Mouse (Mus musculus): Measurements from ENCODE around the gene Ric8b. TPM values are rescaled to one million over a fixed set of nuclear protein-coding genes. Genes with fewer than 3 reads are reported as not detected.

Gene Ric8b
- 13.4 and 16.8 TPM in 2 replicates for polyA plus RNA-seq (2021; fragmentation: Nextera tagmentation)
- long read RNA-seq, experiment 1, transcript Ric8b-201 (10 exons, 3,069 nt) = minor isoform, 45 of 148 reads
- long read RNA-seq, experiment 1, transcript Ric8b-202 (9 exons, 2,909 nt) = major isoform, 50 of 148 reads
- long read RNA-seq, experiment 1, partial matches to known transcripts = 17 of 148 reads
- long read RNA-seq, experiment 1, other reads (novel, unspliced or antisense) = 36 of 148 reads
- long read RNA-seq, experiment 2, transcript Ric8b-202 (9 exons, 2,909 nt) = major isoform, 6 of 20 reads
- long read RNA-seq, experiment 2, partial matches to known transcripts = 9 of 20 reads
- long read RNA-seq, experiment 2, other reads (novel, unspliced or antisense) = 4 of 20 reads

DNA sequence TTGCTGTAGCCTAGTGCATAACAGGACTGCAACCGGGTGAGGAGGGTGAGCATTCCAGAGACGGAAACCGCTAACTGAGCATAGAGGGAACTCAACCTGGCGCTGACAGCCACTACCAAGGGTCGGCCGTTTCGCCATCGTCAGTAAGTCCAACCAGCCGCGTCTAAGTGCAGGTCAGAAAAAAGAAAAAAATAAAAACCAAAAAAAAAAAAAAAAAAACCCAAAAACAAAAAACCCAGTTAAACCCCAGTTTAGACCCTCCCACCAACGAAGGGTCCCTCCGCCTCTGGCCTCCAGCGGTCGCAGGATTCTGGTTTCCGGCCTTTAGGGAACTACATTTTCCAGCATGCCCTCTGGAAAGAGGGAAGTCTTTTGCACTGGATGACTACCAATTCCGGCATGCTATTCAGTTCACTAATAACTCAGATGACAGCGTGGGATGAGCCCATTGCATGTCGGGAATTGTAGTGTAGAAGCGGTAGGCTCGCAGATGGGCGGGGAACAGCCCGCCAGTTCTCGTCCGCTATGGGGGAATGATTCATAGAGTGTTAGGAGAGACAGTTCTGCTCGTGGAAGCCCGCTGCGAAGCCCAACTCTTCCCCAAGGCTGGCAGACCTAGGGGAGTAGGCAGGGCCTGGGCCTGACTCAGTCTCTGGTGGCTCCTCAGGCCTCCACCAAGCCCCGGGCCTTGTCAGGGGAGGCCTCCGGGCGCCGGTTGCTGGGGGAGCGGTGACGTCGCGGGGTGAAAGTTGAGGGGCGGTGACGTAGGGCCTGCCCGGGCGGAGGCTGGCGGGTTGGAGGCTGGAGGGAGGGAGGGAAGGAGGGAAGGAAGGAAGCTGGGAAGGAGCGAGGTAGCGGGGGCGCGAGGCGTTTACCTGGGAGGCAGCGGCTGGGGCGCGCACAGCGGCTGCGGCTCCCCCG is at the start of gene Ric8b:
TSS of gene Ric8b (plus strand) at position 807 of the 921 bp plus-strand sequence.

Other genes starting within 250 kb of the Ric8b start
- gene Rfx4, start 161.6 kb upstream of the Ric8b start, polyA plus RNA-seq (2021; fragmentation: Nextera tagmentation) = 5.7 and 6.2 TPM in 2 replicates
- gene Fhl4, start 184.9 kb downstream of the Ric8b start, polyA plus RNA-seq (2021; fragmentation: Nextera tagmentation) = 0.77 and 1.4 TPM in 2 replicates
- 39.2 and 61.9 TPM in 2 replicates for gene Tmem263, start 185.0 kb downstream of the Ric8b start, polyA plus RNA-seq (2021; fragmentation: Nextera tagmentation)
- 21.5 and 22.6 TPM in 2 replicates for gene Mterf2, start 210.4 kb downstream of the Ric8b start, polyA plus RNA-seq (2021; fragmentation: Nextera tagmentation)